Mouse (Mus musculus): ENCODE results near the gene Smndc1. TPM values are rescaled to one million over a fixed set of nuclear protein-coding genes. Genes with fewer than 3 reads are reported as not detected.

The Smndc1 gene
- total RNA-seq (2021), result 10 to 100 TPM; 37.2 to 38.9 TPM
- long read RNA-seq, transcript Smndc1-201 (6 exons, 1,948 nt), result major isoform, 15 of 17 reads
- long read RNA-seq, partial matches to known transcripts, result 0 of 17 reads
- long read RNA-seq, other reads (novel, unspliced or antisense), result 1 of 17 reads

GRCm38 (mm10) chr19:53390495-53391007, at the start of gene Smndc1:
TSS of gene Smndc1 (minus strand) at chr19:53390578.
- DNase-seq (ENCODE audit: low spot score in 2 of 2), result peak; percentile 99

- no peak for DNase-seq (ENCODE audit: low spot score in 2 of 2)
These were observed 49.0 kb upstream of the Smndc1 start for GRCm38 (mm10) chr19:53439340-53439739.

GRCm38 (mm10) chr19:53437991-53438390, 47.6 kb upstream of the Smndc1 start:
- no peak for DNase-seq (ENCODE audit: low spot score in 2 of 2)

GRCm38 (mm10) chr19:53437311-53437958, 47.1 kb upstream of the Smndc1 start:
- DNase-seq (ENCODE audit: low spot score in 2 of 2), result no peak

- no peak for DNase-seq (ENCODE audit: low spot score in 2 of 2)
These were observed 43.7 kb upstream of the Smndc1 start for GRCm38 (mm10) chr19:53433949-53434689.

GRCm38 (mm10) chr19:53431003-53431402, 40.6 kb upstream of the Smndc1 start:
- no peak for DNase-seq (ENCODE audit: low spot score in 2 of 2)

- DNase-seq (ENCODE audit: low spot score in 2 of 2), result peak; percentile 72 to 78
These were observed 40.0 kb upstream of the Smndc1 start for GRCm38 (mm10) chr19:53430356-53430755.

GRCm38 (mm10) chr19:53427817-53428216, 37.4 kb upstream of the Smndc1 start:
- no peak for DNase-seq (ENCODE audit: low spot score in 2 of 2)

- DNase-seq (ENCODE audit: low spot score in 2 of 2), result no peak
These were observed 37.0 kb upstream of the Smndc1 start for GRCm38 (mm10) chr19:53427346-53427745.

GRCm38 (mm10) chr19:53425824-53426223, 35.4 kb upstream of the Smndc1 start:
- DNase-seq (ENCODE audit: low spot score in 2 of 2), result no peak

GRCm38 (mm10) chr19:53424629-53425028, 34.3 kb upstream of the Smndc1 start:
- no peak for DNase-seq (ENCODE audit: low spot score in 2 of 2)

GRCm38 (mm10) chr19:53423816-53424465, 33.6 kb upstream of the Smndc1 start:
- DNase-seq (ENCODE audit: low spot score in 2 of 2), result no peak

GRCm38 (mm10) chr19:53423341-53423753, 33.0 kb upstream of the Smndc1 start:
- no peak for DNase-seq (ENCODE audit: low spot score in 2 of 2)

GRCm38 (mm10) chr19:53422358-53423308, 32.3 kb upstream of the Smndc1 start:
- no peak for DNase-seq (ENCODE audit: low spot score in 2 of 2)

- no peak for DNase-seq (ENCODE audit: low spot score in 2 of 2)
These were observed 31.3 kb upstream of the Smndc1 start for GRCm38 (mm10) chr19:53421583-53422188.

GRCm38 (mm10) chr19:53420924-53421582, 30.7 kb upstream of the Smndc1 start:
- peak; percentile 69 to 70 for DNase-seq (ENCODE audit: low spot score in 2 of 2)

GRCm38 (mm10) chr19:53419834-53420233, 29.5 kb upstream of the Smndc1 start:
- peak; percentile 63 to 64 for DNase-seq (ENCODE audit: low spot score in 2 of 2)

- no peak for DNase-seq (ENCODE audit: low spot score in 2 of 2)
These were observed 24.8 kb upstream of the Smndc1 start for GRCm38 (mm10) chr19:53415198-53415597.

- DNase-seq (ENCODE audit: low spot score in 2 of 2), result no peak
These were observed 24.3 kb upstream of the Smndc1 start for GRCm38 (mm10) chr19:53414650-53415049.
